Mouse (Mus musculus) lung, adult 2 months (tissue): ENCODE measurements around the gene Gsto2. TPM values are rescaled to one million over a fixed set of nuclear protein-coding genes. Genes with fewer than 3 reads are reported as not detected.
"Not testable (repeated sequence)": the region's sequence is repeated elsewhere in the genome, so short reads cannot be mapped to it uniquely, and the experiment has no call there.

Experiments
- DNase-seq: peaks from one replicate; pipeline ENCODE4 v3.0.0; 2022
- H3K4me1 ChIP-seq: fragments of 200-500 bp; 2 replicates; pipeline ENCODE4 v1.6.1; 2011; ENCODE audit warnings: low read length; ENCODE audit not compliant: control insufficient read depth, insufficient read depth
- H3K4me3 ChIP-seq: fragments of 200-500 bp; replicated peaks from 2 replicates; pipeline ENCODE3; 2011; ENCODE audit warnings: low read depth, mild to moderate bottlenecking, control low read depth, low read length; ENCODE audit errors: extremely low read depth
- CTCF ChIP-seq: fragments of 200-500 bp; IDR thresholded peaks from 2 replicates; pipeline ENCODE4 v1.5.1; 2011; ENCODE audit warnings: mild to moderate bottlenecking, low read length, control low read depth; ENCODE audit not compliant: insufficient read depth
- POLR2A ChIP-seq: fragments of 200-500 bp; IDR thresholded peaks from 2 replicates; pipeline ENCODE4 v1.6.1; 2011; ENCODE audit warnings: low read depth, mild to moderate bottlenecking, control low read depth, low read length, borderline replicate concordance; ENCODE audit errors: extremely low read depth
- WGBS: fragments of 180-500 bp; shearing (Covaris S2); methylation state at CpG from one replicate; pipeline ENCODE4 v1.1.7; 2018; 5-methylcytosine and 5-hydroxymethylcytosine counted together
- polyA plus RNA-seq: library from polyadenylated mRNA; depleted of rRNA; stranded (reverse); fragments of >200 nt; gene quantifications from 2 replicates; pipeline ENCODE4 v1.2.3, GENCODE M21; 2012

Gene Gsto2
- polyA plus RNA-seq, 1 experiment = 1.5 TPM

- Histone ChIP-seq H3K4me3 (no peak overlapping the region), H3K4me1 (no peaks in the 10 kb centered on the region)
- no peak for TF ChIP-seq CTCF
- TF ChIP-seq POLR2A = no peak
- DNase-seq = no peak
- 84% methylated on average over 7 of the region's 7 CpGs for WGBS
These were observed 29.6 kb upstream of the Gsto2 start for GRCm38 (mm10) chr19:47835776-47836175.

- peak; percentile 59 for DNase-seq
These were observed 28.4 kb upstream of the Gsto2 start for GRCm38 (mm10) chr19:47836701-47837526.

GRCm38 (mm10) chr19:47837527-47837901 is 27.8 kb upstream of the Gsto2 start:
- no peak for TF ChIP-seq CTCF
- TF ChIP-seq POLR2A = no peak
- DNase-seq = no peak
- 1% methylated on average over 6 of the region's 6 CpGs for WGBS
- H3K4me1 ChIP-seq = no peaks in the 10 kb centered on the region
- H3K4me3 ChIP-seq = no peak overlapping the region

More at GRCm38 (mm10) chr19:47836701-47837526, 28.4 kb upstream of the Gsto2 start:
- TF ChIP-seq POLR2A = no peak
- no peak for TF ChIP-seq CTCF
- Histone ChIP-seq H3K4me1 (no peaks in the 10 kb centered on the region), H3K4me3 (peak overlapping the region; percentile 17)
- 5% methylated on average over 49 of the region's 49 CpGs for WGBS

- WGBS = 75% methylated on average over 15 of the region's 15 CpGs
- DNase-seq, H3K4me1 ChIP-seq, H3K4me3 ChIP-seq: not testable (repeated sequence)
These were observed 24.1 kb upstream of the Gsto2 start for GRCm38 (mm10) chr19:47841234-47841633.

GRCm38 (mm10) chr19:47849735-47850134 is 15.6 kb upstream of the Gsto2 start:
- 83% methylated on average over 3 of the region's 3 CpGs for WGBS
- Histone ChIP-seq H3K4me1 (peaks cover 4% of the 10 kb centered on the region; the same call in 1 of the 2 replicates), H3K4me3 (no peak overlapping the region)
- no peak for DNase-seq
- TF ChIP-seq CTCF (no peak), POLR2A (no peak)

GRCm38 (mm10) chr19:47852131-47852530 is 13.2 kb upstream of the Gsto2 start:
- WGBS = 90% methylated on average over 3 of the region's 3 CpGs
- not testable (repeated sequence) for DNase-seq, H3K4me3 ChIP-seq, H3K4me1 ChIP-seq

- DNase-seq = no peak
These were observed 12.3 kb upstream of the Gsto2 start for GRCm38 (mm10) chr19:47853053-47853452.

GRCm38 (mm10) chr19:47853951-47854795 is 11.2 kb upstream of the Gsto2 start:
- no peak for DNase-seq
- no peak for TF ChIP-seq CTCF
- no peak for TF ChIP-seq POLR2A
- Histone ChIP-seq H3K4me3 (peak overlapping the region; percentile 60), H3K4me1 (peaks cover 4% of the 10 kb centered on the region; the same call in 1 of the 2 replicates)
- WGBS = 15% methylated on average over 13 of the region's 13 CpGs

More at GRCm38 (mm10) chr19:47853053-47853452, 12.3 kb upstream of the Gsto2 start:
- TF ChIP-seq CTCF (no peak), POLR2A (no peak)
- H3K4me3 ChIP-seq = no peak overlapping the region
- 89% methylated on average over 3 of the region's 3 CpGs for WGBS
- peaks cover 4% of the 10 kb centered on the region; the same call in 1 of the 2 replicates for H3K4me1 ChIP-seq

GRCm38 (mm10) chr19:47854796-47855783 is 10.2 kb upstream of the Gsto2 start, which contains the start of gene Gsto1:
Gene Gsto1, plus strand, starts transcription at chr19:47854970.
- DNase-seq = peak; percentile 89
- Histone ChIP-seq H3K4me3 (peak within 1 kb of the TSS; percentile 64), H3K4me1 (peaks cover 4% of the 10 kb centered on the region; the same call in 1 of the 2 replicates)
- TF ChIP-seq POLR2A = peak; percentile 86; the same call in 1 of the 2 replicates
- TF ChIP-seq CTCF = no peak
- 1% methylated on average over 59 of the region's 60 CpGs for WGBS
